Mouse (Mus musculus): Measurements from ENCODE around the gene Zfp663.

Zfp663 gene

GRCm38 (mm10) chr2:165368496-165368895, at the start of gene Zfp663:
Zfp663 (minus strand) TSS chr2:165368729.
- DNase-seq (ENCODE audit: low read depth, low spot score) = peak; percentile 38

GRCm38 (mm10) chr2:165417291-165417690, 48.8 kb upstream of the Zfp663 start:
- no peak for DNase-seq (ENCODE audit: low read depth, low spot score)

DNA sequence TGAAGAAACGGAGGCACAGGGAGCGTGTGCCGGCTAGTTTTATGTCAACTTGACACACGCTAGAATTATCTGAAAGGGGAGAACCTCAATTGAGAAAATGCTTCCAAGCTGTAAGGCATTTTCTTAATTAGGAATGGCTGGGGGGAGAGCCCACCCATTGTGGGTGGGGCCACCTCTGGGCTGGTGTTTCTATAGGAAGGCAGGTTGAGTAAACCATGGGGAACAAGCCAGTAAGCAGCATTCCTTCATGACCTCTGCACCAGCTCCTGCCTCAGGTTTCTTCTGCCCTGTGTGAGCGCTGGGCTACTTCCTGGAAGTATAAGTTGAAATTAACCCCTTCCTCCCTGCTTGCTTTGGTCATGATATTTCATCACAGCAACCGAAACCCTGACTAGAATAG, 47.3 kb upstream of the Zfp663 start:
- DNase-seq (ENCODE audit: low read depth, low spot score) = no peak

DNA sequence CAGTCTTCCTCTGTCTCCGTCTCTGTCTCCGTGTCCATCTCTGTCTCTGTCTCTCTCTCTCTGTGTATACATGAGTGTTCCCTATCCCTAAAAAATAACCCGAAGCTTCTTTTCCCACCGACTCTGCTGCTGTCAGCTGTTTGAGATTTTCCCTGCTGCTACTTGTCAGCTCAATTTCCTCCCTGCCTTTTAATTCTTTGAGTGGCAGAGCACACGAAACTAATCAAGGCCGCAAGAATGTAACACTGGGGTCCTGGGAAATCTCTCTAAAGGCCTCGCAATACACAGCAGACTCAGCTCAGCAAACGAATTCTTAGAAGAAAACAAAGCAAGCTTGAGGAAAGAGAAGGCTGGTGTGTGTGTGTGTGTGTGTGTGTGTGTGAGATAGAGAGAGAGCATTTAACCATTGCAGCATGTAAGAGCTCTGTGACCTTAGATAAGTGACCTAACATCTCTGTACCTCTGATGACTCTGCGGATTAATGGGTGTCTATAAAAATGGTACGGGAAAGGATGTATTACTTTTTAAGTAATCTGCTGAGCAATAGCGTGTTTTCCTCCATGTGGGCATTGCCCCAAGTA, 46.7 kb upstream of the Zfp663 start:
- DNase-seq (ENCODE audit: low read depth, low spot score) = no peak

- no peak for DNase-seq (ENCODE audit: low read depth, low spot score)
Measured at GRCm38 (mm10) chr2:165414321-165414720, 45.8 kb upstream of the Zfp663 start.

DNA sequence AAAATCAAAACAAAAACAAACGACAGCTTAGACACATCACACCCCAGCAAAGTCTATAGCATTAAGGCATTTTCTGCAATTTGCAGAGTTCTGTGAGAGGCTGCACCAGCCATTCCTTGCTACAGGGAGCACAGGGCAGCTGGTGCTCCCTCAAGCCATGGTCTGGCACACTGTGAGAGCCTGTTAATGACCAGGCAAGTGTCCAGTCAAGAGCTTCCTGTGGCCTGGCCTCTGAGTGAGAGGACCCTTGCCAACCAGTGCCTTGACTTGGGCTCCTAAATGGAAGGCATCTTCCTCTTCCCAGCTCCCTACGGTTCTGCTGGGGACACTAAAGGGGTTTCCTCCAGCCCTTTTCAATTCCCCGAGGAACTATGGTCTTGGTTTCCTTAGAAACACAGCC, 45.4 kb upstream of the Zfp663 start:
- no peak for DNase-seq (ENCODE audit: low read depth, low spot score)

- DNase-seq (ENCODE audit: low read depth, low spot score) = peak; percentile 62
Measured at GRCm38 (mm10) chr2:165407700-165408301, 39.3 kb upstream of the Zfp663 start.

GRCm38 (mm10) chr2:165405351-165405750, 36.8 kb upstream of the Zfp663 start:
- DNase-seq (ENCODE audit: low read depth, low spot score) = no peak

- DNase-seq (ENCODE audit: low read depth, low spot score) = no peak
Measured at GRCm38 (mm10) chr2:165404951-165405350, 36.4 kb upstream of the Zfp663 start.

DNA sequence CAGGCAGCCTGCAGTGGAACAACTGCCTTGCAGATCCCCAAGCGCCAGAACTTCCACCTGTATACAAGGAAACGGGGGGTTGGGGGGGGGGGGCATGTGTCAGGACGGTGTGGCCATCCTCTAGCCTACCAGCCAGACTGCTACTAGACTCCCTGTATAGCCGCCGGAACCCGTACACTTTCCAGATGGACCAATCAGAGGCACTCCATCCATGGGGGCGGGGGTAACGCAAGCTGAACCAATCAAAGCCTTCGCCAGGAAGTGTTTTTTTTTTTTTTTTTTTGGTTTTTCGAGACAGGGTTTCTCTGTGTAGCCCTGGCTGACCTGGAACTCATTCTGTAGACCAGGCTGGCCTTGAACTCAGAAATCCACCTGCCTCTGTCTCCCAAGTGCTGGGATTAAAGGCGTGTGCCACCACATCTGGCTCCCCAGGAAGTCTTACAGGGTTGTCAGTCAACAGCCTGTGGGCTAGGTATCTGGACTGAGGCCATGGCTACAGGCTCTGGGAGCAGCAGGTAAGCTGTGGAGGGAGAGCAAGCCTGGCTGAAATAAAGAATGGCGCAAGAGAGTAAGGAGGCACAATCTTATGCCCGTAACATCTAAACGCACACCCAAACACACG, 29.7 kb upstream of the Zfp663 start:
- DNase-seq (ENCODE audit: low read depth, low spot score) = peak; percentile 89

DNA sequence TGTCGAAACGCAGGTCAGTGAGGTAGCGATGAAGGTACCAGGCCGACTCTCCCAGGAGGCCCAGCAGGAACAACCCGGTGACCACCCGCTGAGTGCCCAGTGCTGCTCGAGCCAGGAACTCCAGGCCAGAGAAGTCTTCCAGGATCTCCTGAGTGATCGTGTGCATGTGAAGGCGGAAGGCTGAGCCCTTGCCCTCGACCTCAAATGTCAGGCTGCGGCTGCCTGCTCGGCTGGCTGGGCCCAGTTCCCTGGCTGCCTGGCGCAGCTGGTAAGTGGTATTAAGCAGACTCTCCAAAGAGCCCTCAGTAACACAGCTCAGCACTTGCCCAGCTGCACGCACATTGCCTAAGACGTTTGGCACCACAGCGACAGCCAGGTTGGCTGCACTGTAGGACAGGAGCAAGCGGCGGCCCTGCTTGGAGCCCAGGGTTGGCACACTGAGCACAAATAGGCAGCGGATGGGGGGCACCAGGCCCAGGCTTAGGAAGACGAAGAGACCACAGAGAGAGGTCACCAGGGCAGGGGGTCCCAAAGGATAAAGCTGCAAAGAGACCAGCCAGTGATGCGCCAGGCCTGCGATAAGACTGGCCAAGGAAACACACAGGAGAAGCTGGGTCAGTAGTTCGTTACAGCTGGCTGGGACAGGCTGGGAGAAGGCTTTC, 29.1 kb upstream of the Zfp663 start:
- DNase-seq (ENCODE audit: low read depth, low spot score) = peak; percentile 39

DNA sequence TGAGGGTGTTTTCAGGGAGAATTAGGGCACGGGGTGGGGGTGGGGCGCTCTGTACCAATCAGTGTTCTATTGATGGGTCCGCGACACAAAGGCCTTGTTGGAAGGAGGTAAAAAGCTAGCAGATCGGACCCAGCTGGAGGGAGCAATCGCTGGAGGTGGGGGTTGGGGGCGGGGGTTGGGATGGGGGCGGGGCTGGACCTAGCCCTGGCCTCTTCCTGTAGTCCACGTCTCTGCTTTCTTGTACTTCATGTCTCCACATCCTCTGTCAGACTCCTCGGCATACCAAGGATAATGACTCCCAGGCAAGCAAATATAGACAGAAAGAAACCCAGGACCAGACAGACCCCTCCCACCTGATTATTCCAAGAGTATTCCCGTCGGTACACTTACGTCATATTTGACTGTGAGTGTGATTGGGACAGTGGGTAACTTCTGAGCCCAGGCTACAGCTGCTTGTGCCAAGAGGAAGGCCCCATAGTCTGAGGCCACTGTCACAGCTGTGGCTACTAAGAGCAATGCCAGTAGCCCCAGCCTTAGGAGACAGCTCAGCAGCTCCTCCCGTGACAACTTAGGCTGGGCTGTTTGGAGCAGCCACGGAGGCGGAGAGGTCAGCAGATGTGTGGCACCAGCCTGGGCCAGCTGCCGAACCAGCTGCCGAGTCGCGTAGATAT, 28.4 kb upstream of the Zfp663 start:
- DNase-seq (ENCODE audit: low read depth, low spot score) = no peak

- no peak for DNase-seq (ENCODE audit: low read depth, low spot score)
Measured at GRCm38 (mm10) chr2:165392156-165392555, 23.6 kb upstream of the Zfp663 start.

- DNase-seq (ENCODE audit: low read depth, low spot score) = peak; percentile 68
Measured at GRCm38 (mm10) chr2:165391561-165391960, 23.0 kb upstream of the Zfp663 start.

DNA sequence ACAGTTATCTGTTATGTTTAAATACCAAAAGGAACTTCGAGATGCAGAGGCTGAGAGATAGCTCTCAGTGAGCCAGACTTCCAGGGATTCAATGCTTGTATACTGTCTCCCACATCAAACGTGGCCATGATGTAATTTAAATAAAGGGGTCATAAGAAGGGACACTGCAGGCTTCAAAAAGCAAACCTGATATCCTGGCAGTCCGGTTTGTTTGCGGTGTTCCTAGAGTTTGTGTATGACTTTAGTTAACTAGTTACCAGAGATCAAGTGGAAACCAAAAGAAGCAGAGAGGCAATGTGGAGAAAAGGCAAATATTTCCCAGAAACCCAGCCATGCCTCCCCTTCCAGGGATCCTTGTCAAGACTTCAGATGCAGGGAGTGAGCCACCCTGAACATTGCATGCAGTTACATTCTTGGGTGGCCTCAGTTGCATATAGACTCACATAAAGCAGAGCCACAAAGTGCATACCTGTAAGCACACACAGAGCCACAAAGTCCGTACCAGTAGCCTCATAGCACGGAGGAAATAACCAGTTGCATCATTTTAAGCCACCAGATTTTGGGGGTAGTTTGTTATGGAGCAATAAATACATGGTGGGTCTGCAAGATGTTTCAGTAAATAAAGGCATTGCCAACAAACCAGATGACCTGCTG, 20.9 kb upstream of the Zfp663 start:
- DNase-seq (ENCODE audit: low read depth, low spot score) = no peak

- DNase-seq (ENCODE audit: low read depth, low spot score) = peak; percentile 93
Measured at GRCm38 (mm10) chr2:165387844-165388495, 19.4 kb upstream of the Zfp663 start, which contains the start of gene Zfp334. Zfp334 (minus strand) TSS chr2:165388259.

DNA sequence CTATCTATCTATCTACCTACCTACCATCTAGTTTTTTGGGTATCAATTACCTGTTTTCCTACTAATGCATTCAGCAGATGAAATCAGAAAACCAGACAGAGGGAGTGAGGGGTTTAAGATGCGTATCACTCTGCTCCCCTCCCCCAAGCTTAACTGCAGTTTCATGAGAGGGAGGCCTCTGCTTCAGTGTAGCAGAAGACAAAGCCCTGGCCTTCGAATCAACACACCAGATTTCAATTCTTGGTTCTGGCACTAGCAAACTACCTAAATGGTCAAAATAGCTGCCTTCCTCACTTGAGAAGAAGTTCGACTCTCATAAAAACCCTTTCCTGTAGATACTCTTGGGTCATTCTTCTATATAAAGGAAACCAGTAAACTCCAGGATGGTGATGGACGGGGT, 18.8 kb upstream of the Zfp663 start:
- no peak for DNase-seq (ENCODE audit: low read depth, low spot score)

- peak; percentile 54 for DNase-seq (ENCODE audit: low read depth, low spot score)
Measured at GRCm38 (mm10) chr2:165380050-165380449, 11.5 kb upstream of the Zfp663 start.

GRCm38 (mm10) chr2:165376001-165376400, 7.5 kb upstream of the Zfp663 start:
- DNase-seq (ENCODE audit: low read depth, low spot score) = no peak

GRCm38 (mm10) chr2:165375478-165375877, 6.9 kb upstream of the Zfp663 start:
- DNase-seq (ENCODE audit: low read depth, low spot score) = no peak

DNA sequence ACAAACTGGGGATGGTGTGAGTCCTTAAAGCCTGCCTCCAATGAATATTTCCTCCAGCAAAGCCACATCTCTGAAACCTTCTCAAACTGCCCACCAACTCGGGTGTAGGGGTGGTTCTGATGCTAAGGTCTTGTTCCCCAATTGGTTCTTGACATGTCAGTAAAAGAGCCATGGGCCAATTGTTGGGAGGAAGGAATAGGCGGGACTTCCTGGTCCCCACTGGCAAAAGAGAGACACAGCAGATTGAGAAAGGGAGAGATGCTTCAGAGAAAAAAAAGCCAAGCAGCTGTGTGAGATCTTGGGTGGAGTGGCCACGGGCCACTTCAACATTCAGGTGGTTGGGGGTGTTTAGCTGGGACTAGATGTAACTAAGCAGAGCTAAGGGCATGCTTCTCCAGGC, 2.5 kb upstream of the Zfp663 start:
- peak; percentile 87 for DNase-seq (ENCODE audit: low read depth, low spot score)

All from R1 (cell line).